Mouse (Mus musculus) kidney, embryonic 14.5 days (tissue): Measurements from ENCODE around the gene Gcm1. TPM values are rescaled to one million over a fixed set of nuclear protein-coding genes. Genes with fewer than 3 reads are reported as not detected.

Experiments
- ATAC-seq: fragments of 200-750 bp; cut with Nextera tagmentation; 2 replicates; pipeline ENCODE4 v1.8.0; 2017; ENCODE audit warnings: moderate number of reproducible peaks, mild to moderate bottlenecking, moderate TSS enrichment, moderate library complexity; ENCODE audit not compliant: low FRiP score, low TSS enrichment
- H3K27ac ChIP-seq: fragments of 300-500 bp; sonication (generic); 2 replicates; pipeline ENCODE4 v1.5.1; 2014; ENCODE audit warnings: low read depth, mild to moderate bottlenecking, low read length, moderate library complexity, mixed read lengths
- H3K27me3 ChIP-seq: fragments of 300-500 bp; sonication (generic); 2 replicates; pipeline ENCODE4 v1.6.1; 2014; ENCODE audit warnings: mild to moderate bottlenecking, low read length; ENCODE audit not compliant: control insufficient read depth, insufficient read depth
- H3K36me3 ChIP-seq: fragments of 300-500 bp; sonication (generic); 2 replicates; pipeline ENCODE4 v1.6.1; 2014; ENCODE audit warnings: low read length, mixed read lengths; ENCODE audit not compliant: control insufficient read depth, insufficient read depth
- H3K4me1 ChIP-seq: fragments of 300-500 bp; sonication (generic); 2 replicates; pipeline ENCODE4 v1.6.1; 2014; ENCODE audit warnings: low read length, mixed read lengths; ENCODE audit not compliant: control insufficient read depth, insufficient read depth
- H3K4me2 ChIP-seq: fragments of 300-500 bp; sonication (generic); replicated peaks from 2 replicates; pipeline ENCODE4 v1.6.1; 2014; ENCODE audit warnings: low read depth, mild to moderate bottlenecking, low read length
- H3K4me3 ChIP-seq: fragments of 300-500 bp; sonication (generic); 2 replicates; pipeline ENCODE4 v1.5.1; 2014; ENCODE audit warnings: mild to moderate bottlenecking, low read length
- H3K9ac ChIP-seq: fragments of 300-500 bp; sonication (generic); 2 replicates; pipeline ENCODE4 v1.6.1; 2014; ENCODE audit warnings: low read depth, mild to moderate bottlenecking, low read length, moderate library complexity
- H3K9me3 ChIP-seq: fragments of 300-500 bp; sonication (generic); 2 replicates; pipeline ENCODE4 v1.6.1; 2016; ENCODE audit warnings: low read length; ENCODE audit not compliant: control insufficient read depth
- WGBS: fragments of 180-500 bp; shearing (Covaris S2); extraction: QIAGEN DNeasy Blood & Tissue Kit; methylation state at CpG from one replicate; pipeline ENCODE4 v1.1.7; 2014; 5-methylcytosine and 5-hydroxymethylcytosine counted together
- polyA plus RNA-seq: library from polyadenylated mRNA; unstranded; fragments of >200 nt; fragmentation: Nextera tagmentation; extraction: Ambion mirVana; gene quantifications from 2 replicates; pipeline ENCODE4 v1.2.1, GENCODE M21; 2014

Gcm1 gene
- polyA plus RNA-seq, 1 experiment from 2014 or later: 0.39 TPM

DNA sequence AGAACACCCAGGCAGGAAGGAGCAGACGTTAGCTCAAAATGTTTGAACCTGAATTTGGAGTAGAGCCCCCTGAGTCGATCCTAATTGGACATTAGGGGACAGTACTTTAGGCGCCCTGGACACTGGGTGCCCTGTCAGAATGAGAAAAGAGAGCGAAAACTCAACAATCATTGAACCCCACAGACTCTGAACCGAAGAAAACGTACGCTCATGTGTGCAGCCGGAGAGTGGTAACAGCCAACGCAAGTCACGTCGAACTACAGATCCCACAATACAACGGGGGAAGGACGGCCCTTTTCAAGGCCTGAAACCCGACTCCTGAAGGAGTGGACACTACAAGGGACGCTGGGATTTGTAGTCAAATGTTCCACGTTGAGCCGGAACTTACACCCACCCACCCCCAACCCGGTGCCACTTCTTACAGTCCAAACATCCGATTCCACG is 57.1 kb downstream of the Gcm1 start, which contains the start of the genes Fbxo9 and Ick:
TSS of gene Fbxo9 (minus strand) at position 270 of the 444 bp plus-strand sequence.
TSS of gene Ick (plus strand) at position 397 of the 444 bp plus-strand sequence.
- peak within 1 kb of the TSS; percentile 57 for H3K4me2 ChIP-seq
- no peaks in the 10 kb centered on the region for H3K27me3 ChIP-seq
- H3K4me1 ChIP-seq: peaks cover 3% of the 10 kb centered on the region; the same call in 1 of the 2 replicates
- no peaks in the 10 kb centered on the region for H3K9me3 ChIP-seq
- peak; percentile 91 for ATAC-seq
- peak within 1 kb of the TSS; percentile 91 for H3K9ac ChIP-seq
- no peaks in the 10 kb centered on the region for H3K36me3 ChIP-seq
- WGBS: under 1% methylated on average over 20 of the region's 20 CpGs
- H3K4me3 ChIP-seq: peak within 1 kb of the TSS; percentile 85
- H3K27ac ChIP-seq: peak within 1 kb of the TSS; percentile 79

DNA sequence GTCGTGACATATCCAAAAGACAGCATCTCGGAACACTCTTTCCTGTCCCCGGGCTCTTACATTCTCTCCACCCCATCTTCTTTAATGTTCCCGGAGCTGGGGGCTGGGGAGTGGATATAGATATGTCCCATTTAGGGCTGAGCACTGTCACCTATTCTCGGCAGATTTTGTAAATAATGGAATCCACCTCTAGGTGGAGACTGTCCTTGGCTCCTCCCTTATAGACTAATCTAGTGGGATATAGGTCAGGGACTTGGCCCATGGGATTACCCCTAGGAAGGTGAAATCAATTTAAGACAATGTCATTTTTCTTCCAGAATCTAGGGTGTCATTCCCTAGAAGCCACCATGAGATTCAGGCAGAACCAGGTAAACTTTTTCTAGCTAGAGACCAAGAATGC is 57.9 kb downstream of the Gcm1 start:
- H3K27ac ChIP-seq: no peak overlapping the region
- no peak for ATAC-seq
- peak overlapping the region; percentile 85 for H3K4me3 ChIP-seq
- H3K4me2 ChIP-seq: peak overlapping the region; percentile 57
- H3K4me1 ChIP-seq: peaks cover 3% of the 10 kb centered on the region; the same call in 1 of the 2 replicates
- no peak overlapping the region for H3K9ac ChIP-seq
- H3K36me3 ChIP-seq: no peaks in the 10 kb centered on the region
- no peaks in the 10 kb centered on the region for H3K27me3 ChIP-seq
- 47% methylated on average over 5 of the region's 5 CpGs for WGBS
- no peaks in the 10 kb centered on the region for H3K9me3 ChIP-seq

DNA sequence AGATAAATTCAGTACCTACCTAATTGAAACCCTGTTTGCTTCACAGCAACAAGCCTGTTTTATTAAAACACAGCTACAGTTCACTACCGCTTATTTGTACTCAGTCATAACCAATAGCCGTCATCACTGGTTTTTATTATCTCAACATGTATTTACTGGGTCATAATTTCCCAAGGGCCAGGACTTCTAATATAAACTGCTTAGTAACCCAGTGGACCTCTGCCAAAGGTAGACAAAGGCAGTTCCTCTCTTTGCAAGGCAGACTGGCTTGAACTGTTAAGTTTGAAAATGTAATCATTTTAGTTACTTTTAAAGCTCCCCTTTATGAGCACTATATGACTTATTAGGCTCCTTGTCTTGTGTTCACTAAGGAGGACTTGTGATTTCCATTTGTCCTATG is 59.7 kb downstream of the Gcm1 start:
- Histone ChIP-seq H3K9me3 (no peaks in the 10 kb centered on the region), H3K36me3 (no peaks in the 10 kb centered on the region), H3K4me3 (no peak overlapping the region), H3K4me2 (no peak overlapping the region), H3K9ac (no peak overlapping the region), H3K27ac (no peak overlapping the region), H3K27me3 (no peaks in the 10 kb centered on the region), H3K4me1 (no peaks in the 10 kb centered on the region; the same call in none of the 2 replicates)
- no peak for ATAC-seq
- WGBS: 87% methylated on average over 2 of the region's 2 CpGs

DNA sequence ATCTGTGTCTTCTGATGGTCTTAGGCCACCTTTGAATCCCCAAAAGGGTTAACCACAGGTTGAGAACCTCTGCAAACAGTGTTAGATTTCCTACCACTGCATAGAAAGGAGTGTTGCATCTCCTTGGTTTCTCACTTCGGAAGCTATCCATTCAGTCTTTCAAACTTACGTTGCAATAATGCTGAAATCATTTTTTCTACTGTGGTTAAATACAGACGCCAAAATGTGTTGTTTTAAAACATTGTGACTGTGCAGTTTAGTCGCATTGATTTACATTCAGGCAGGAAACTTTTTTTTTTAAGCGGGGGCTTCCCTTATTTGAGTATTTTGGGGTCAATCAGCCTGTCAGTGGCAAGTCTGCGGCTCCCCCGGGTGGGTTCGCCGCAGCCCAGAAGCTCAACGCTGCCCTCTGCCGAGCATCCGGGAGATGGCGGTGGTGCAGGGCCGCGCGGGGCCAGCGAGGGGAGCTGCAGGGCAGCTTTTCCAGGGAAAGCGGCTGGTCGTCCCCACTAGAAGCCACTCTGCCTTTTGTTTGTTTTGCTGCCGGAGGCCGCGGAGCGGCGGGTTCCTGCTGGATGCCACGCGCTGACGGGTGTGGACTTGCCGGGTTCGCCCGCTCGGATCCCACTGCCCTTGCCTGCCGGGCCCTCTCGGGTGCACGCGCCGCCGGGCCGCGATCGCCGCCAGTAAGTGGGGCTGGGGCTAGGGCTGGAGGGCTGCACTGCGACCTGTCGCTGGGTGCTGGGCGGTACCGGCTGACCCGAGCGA is 61.2 kb downstream of the Gcm1 start:
- ATAC-seq: peak; percentile 81
- WGBS: 2% methylated on average over 47 of the region's 47 CpGs
- Histone ChIP-seq H3K4me3 (peak overlapping the region; percentile 65), H3K27ac (peak overlapping the region; percentile 74), H3K9me3 (no peaks in the 10 kb centered on the region), H3K27me3 (no peaks in the 10 kb centered on the region), H3K4me2 (peak overlapping the region; percentile 52), H3K9ac (peak overlapping the region; percentile 83), H3K4me1 (no peaks in the 10 kb centered on the region; the same call in none of the 2 replicates), H3K36me3 (no peaks in the 10 kb centered on the region)

DNA sequence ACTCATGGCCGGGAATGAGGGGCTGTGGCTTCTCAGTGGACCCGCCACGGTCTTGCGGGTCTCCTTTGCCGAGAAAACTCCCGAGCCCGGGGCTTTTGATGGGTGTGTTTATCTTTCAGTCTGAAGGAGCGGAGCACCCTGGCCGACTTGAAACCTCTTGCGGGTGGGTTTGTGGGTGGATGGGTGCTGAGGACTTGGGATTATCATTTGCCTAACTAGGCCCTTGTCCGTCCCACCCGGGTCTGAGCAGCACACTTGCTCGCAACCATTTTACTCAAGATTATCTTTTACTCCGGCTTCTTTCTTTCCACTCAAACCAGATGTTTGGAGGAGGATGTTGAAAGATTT is 61.8 kb downstream of the Gcm1 start:
- Histone ChIP-seq H3K9me3 (no peaks in the 10 kb centered on the region), H3K27me3 (no peaks in the 10 kb centered on the region), H3K4me2 (peak overlapping the region; percentile 52), H3K36me3 (no peaks in the 10 kb centered on the region), H3K4me1 (no peaks in the 10 kb centered on the region; the same call in none of the 2 replicates), H3K4me3 (peak overlapping the region; percentile 65), H3K27ac (peak overlapping the region; percentile 74), H3K9ac (peak overlapping the region; percentile 83)
- under 1% methylated on average over 14 of the region's 14 CpGs for WGBS
- no peak for ATAC-seq

Other genes with a start within 250 kb of the Gcm1 start
- 73.9 and 112 TPM in 2 replicates for gene Elovl5, start 134.6 kb upstream of the Gcm1 start, polyA plus RNA-seq
- 34.6 and 43.9 TPM in 2 replicates for gene Fbxo9, start 57.1 kb downstream of the Gcm1 start, polyA plus RNA-seq
- 19.6 and 29.3 TPM in 2 replicates for gene Ick, start 57.3 kb downstream of the Gcm1 start, polyA plus RNA-seq
- gene Gsta4, start 130.8 kb downstream of the Gcm1 start, polyA plus RNA-seq: 102 and 108 TPM in 2 replicates
- gene Gsta1, start 178.7 kb downstream of the Gcm1 start, polyA plus RNA-seq: not detected in 2 replicates
- gene Gm3776, start 205.2 kb downstream of the Gcm1 start, polyA plus RNA-seq: not detected in 2 replicates
- 3.9 and 4.9 TPM in 2 replicates for gene Gm10639, start 238.0 kb downstream of the Gcm1 start, polyA plus RNA-seq